Mouse (Mus musculus): ENCODE results near the gene Klhl6. TPM values are rescaled to one million over a fixed set of nuclear protein-coding genes. Genes with fewer than 3 reads are reported as not detected.
"Not testable (repeated sequence)": the region's sequence is repeated elsewhere in the genome, so short reads cannot be mapped to it uniquely, and the experiment has no call there.

Gene Klhl6
- polyA plus RNA-seq (2014; fragmentation: Nextera tagmentation; extraction: Ambion mirVana): 15.4 and 17.0 TPM in 2 replicates

DNA sequence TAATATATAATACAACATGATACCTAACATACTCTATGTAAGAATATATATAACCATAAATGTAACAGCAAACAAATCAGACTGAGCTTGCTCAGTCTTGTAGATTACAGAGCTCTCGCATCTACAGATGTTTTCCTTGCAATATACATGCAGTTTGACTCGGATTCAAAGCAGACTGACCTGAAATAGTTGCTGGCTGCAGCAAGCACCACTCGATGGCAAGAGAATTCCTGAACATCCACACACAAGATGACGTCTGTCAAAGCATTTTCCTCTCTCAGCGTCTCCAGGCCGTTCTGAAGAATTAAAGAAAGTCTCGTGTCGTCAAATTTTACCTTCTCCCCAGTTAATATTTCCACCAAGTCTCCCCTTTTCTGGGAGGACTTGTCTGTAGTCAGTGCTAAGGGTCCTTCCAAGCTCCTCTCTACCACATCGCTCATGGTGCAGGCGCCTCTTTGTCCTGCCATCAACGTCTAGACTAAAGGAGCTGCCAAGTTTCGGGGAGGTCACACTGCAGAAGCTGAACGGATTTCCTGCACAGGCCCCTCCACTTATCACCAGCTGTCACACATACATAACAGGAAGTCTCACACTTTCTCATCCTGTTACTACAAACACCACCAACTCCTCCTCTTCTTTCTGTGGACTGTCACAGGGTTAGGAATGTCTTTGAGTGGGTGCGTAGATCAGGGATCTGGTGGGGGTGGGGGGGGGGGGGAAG, at the start of gene Klhl6:
Gene Klhl6, minus strand, starts transcription at position 501 of the 721 bp plus-strand sequence.
- Histone ChIP-seq H3K36me3 (ENCODE audit: insufficient read depth) (no peaks in the 10 kb centered on the region), H3K4me2 (peak within 1 kb of the TSS; percentile 34), H3K4me3 (ENCODE audit: low read depth, low read length) (peak within 1 kb of the TSS; percentile 18), H3K9ac (0 out of 2 replicates have a peak within 1 kb of the TSS, but pooled peaks have one; percentile 27), H3K9me3 (ENCODE audit: low read depth, low read length) (no peaks in the 10 kb centered on the region), H3K27ac (ENCODE audit: low read depth) (peak within 1 kb of the TSS; percentile 27), H3K27me3 (ENCODE audit: insufficient read depth, low read length) (no peaks in the 10 kb centered on the region), H3K4me1 (ENCODE audit: insufficient read depth) (no peaks in the 10 kb centered on the region)
- peak; percentile 87 for DNase-seq
- peak; percentile 95 for ATAC-seq (ENCODE audit: insufficient read depth)
- no peak for TF ChIP-seq CTCF (IDR thresholded peaks at IDR 0.05; ENCODE audit: low read depth)
- 14% methylated on average over 14 of the region's 14 CpGs for WGBS

DNA sequence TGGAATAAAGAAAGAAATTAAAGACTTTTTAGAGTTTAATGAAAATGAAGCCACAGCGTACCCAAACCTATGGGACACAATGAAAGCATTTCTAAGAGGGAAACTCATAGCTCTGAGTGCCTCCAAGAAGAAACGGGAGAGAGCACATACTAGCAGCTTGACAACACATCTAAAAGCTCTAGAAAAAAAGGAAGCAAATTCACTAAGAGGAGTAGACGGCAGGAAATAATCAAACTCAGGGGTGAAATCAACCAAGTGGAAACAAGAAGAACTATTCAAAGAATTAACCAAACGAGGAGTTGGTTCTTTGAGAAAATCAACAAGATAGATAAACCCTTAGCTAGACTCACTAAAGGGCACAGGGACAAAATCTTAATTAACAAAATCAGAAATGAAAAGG, 44.4 kb upstream of the Klhl6 start:
- not testable (repeated sequence) for DNase-seq; ATAC-seq (ENCODE audit: insufficient read depth); H3K4me3 ChIP-seq (ENCODE audit: low read depth, low read length); H3K27ac ChIP-seq (ENCODE audit: low read depth); H3K27me3 ChIP-seq (ENCODE audit: insufficient read depth, low read length); H3K36me3 ChIP-seq (ENCODE audit: insufficient read depth); H3K4me2 ChIP-seq; H3K4me1 ChIP-seq (ENCODE audit: insufficient read depth); H3K9me3 ChIP-seq (ENCODE audit: low read depth, low read length); H3K9ac ChIP-seq
- WGBS: 94% methylated on average over 1 of the region's 4 CpGs

DNA sequence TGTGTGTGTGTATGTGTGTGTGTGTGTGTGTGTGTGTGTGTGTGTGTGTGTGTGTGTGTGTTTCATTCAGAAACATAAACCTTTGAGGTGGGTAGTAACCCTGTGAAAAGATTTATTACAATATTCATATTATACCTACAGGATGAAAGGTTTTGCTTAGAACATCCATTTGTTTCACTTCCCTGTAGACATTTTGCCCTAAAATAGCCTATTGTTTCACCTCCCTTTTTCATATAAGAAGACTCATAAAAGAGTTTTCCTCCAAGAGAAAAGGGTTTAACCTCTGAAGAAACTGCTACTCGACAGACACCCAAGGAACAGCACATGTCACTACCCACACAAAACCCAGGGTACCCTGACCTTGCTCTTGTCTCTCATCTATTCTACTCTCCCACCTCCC, 40.0 kb upstream of the Klhl6 start:
- WGBS: 81% methylated on average over 1 of the region's 1 CpGs
- no peak for ATAC-seq (ENCODE audit: insufficient read depth)
- H3K4me3 ChIP-seq (ENCODE audit: low read depth, low read length): no peak overlapping the region
- no peak for DNase-seq
- no peak overlapping the region for H3K4me2 ChIP-seq
- no peaks in the 10 kb centered on the region for H3K9me3 ChIP-seq (ENCODE audit: low read depth, low read length)
- TF ChIP-seq CTCF (IDR thresholded peaks at IDR 0.05; ENCODE audit: low read depth): no peak
- H3K27me3 ChIP-seq (ENCODE audit: insufficient read depth, low read length): no peaks in the 10 kb centered on the region
- H3K36me3 ChIP-seq (ENCODE audit: insufficient read depth): no peaks in the 10 kb centered on the region
- H3K9ac ChIP-seq: no peak overlapping the region
- H3K4me1 ChIP-seq (ENCODE audit: insufficient read depth): no peaks in the 10 kb centered on the region
- no peak overlapping the region for H3K27ac ChIP-seq (ENCODE audit: low read depth)

DNA sequence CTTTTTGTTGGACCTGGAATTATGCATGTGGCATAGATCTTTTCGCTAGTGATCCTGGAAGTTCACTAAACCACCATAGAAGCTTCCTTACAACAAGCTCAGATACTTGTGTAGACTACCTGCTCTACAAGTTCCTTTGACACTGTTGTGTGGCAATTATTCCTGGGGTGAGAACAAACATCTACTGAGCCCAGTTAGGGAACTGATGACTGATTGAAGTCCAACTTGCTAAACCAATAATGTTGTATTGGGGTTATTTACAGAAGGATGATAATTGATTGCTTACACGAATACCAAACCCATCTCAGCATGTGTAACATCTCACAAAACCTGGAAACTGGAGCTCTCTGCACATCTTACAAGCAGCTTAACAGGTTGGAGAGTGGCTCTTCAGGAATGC, 39.0 kb upstream of the Klhl6 start:
- no peak for DNase-seq
- H3K4me1 ChIP-seq (ENCODE audit: insufficient read depth): no peaks in the 10 kb centered on the region
- WGBS: 54% methylated on average over 2 of the region's 2 CpGs
- H3K9me3 ChIP-seq (ENCODE audit: low read depth, low read length): no peaks in the 10 kb centered on the region
- no peak for TF ChIP-seq CTCF (IDR thresholded peaks at IDR 0.05; ENCODE audit: low read depth)
- no peak overlapping the region for H3K4me3 ChIP-seq (ENCODE audit: low read depth, low read length)
- no peaks in the 10 kb centered on the region for H3K36me3 ChIP-seq (ENCODE audit: insufficient read depth)
- no peak overlapping the region for H3K9ac ChIP-seq
- H3K27ac ChIP-seq (ENCODE audit: low read depth): no peak overlapping the region
- H3K4me2 ChIP-seq: no peak overlapping the region
- no peaks in the 10 kb centered on the region for H3K27me3 ChIP-seq (ENCODE audit: insufficient read depth, low read length)
- no peak for ATAC-seq (ENCODE audit: insufficient read depth)

DNA sequence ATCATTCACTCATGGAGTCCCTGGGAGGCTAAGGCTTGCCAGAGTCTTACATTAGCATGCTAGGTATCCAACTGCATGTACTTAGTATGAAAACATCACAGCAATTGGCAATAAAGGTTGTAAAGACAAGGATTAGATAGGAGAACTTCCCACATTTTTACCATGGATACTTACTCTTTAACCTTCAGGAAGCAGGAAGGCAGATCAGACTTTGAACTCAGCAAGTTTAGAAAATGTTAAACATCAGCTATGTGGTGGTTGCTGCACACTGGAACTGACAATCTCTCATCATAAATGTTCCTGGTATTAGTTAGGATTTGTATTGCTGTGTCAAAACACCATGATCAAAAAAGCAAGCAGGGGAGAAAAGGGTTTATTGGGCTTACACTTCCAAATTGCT, 29.8 kb upstream of the Klhl6 start:
- Histone ChIP-seq H3K4me2 (no peak overlapping the region), H3K27me3 (ENCODE audit: insufficient read depth, low read length) (no peaks in the 10 kb centered on the region), H3K9ac (no peak overlapping the region), H3K4me1 (ENCODE audit: insufficient read depth) (no peaks in the 10 kb centered on the region), H3K27ac (ENCODE audit: low read depth) (no peak overlapping the region), H3K4me3 (ENCODE audit: low read depth, low read length) (no peak overlapping the region), H3K9me3 (ENCODE audit: low read depth, low read length) (no peaks in the 10 kb centered on the region), H3K36me3 (ENCODE audit: insufficient read depth) (no peaks in the 10 kb centered on the region)
- ATAC-seq (ENCODE audit: insufficient read depth) (no peak), DNase-seq (no peak)
- TF ChIP-seq CTCF (IDR thresholded peaks at IDR 0.05; ENCODE audit: low read depth): no peak

DNA sequence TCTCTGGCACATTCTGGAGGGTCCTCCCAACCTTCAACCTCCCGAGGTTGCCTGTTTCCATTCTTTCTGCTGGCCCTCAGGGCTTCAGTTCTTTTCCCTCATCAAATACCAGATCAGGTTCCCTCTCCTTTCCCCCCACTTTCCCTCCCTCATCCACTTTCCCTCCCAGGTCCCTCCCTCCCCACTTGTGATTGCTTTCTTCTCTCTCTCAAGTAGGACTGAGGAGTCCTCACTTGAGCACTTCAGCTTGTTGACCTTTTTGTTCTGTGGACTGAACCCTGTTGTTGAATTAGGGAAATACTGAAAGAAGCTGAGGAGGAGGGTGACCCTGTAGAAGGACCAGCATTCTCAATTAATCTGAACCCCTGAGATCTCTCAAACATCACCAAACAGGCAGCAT, 23.2 kb upstream of the Klhl6 start:
- Histone ChIP-seq H3K4me2 (no peak overlapping the region), H3K9me3 (ENCODE audit: low read depth, low read length) (no peaks in the 10 kb centered on the region), H3K36me3 (ENCODE audit: insufficient read depth) (no peaks in the 10 kb centered on the region), H3K4me3 (ENCODE audit: low read depth, low read length) (no peak overlapping the region), H3K27ac (ENCODE audit: low read depth) (no peak overlapping the region), H3K9ac (no peak overlapping the region), H3K27me3 (ENCODE audit: insufficient read depth, low read length) (no peaks in the 10 kb centered on the region), H3K4me1 (ENCODE audit: insufficient read depth) (no peaks in the 10 kb centered on the region)
- no peak for TF ChIP-seq CTCF (IDR thresholded peaks at IDR 0.05; ENCODE audit: low read depth)
- 61% methylated on average over 1 of the region's 1 CpGs for WGBS
- ATAC-seq (ENCODE audit: insufficient read depth) (no peak), DNase-seq (no peak)

DNA sequence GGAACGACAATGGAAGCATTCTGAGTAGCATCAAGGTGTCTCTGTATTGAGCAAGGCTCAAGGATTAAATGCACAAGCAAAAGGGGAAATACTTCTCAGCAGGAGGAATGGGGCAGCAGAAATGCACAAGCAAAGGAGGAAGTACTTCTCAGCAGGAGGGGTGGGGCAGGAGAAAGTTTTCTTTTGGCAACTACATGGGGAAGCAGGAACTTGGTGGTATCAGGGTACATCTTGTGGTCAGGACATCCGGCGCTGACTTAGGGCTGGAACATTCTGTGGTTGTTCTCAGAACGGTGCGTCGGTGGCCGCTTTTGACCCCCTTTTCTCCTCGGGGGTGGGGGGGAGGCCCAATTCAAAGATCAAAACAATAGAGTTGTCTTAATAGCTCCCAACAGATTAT, 17.4 kb upstream of the Klhl6 start:
- not testable (repeated sequence) for H3K9me3 ChIP-seq (ENCODE audit: low read depth, low read length); DNase-seq; ATAC-seq (ENCODE audit: insufficient read depth); H3K9ac ChIP-seq; H3K4me1 ChIP-seq (ENCODE audit: insufficient read depth); H3K36me3 ChIP-seq (ENCODE audit: insufficient read depth); H3K4me2 ChIP-seq; H3K27me3 ChIP-seq (ENCODE audit: insufficient read depth, low read length); H3K4me3 ChIP-seq (ENCODE audit: low read depth, low read length); H3K27ac ChIP-seq (ENCODE audit: low read depth)
- WGBS: 94% methylated on average over 8 of the region's 8 CpGs
